Mouse (Mus musculus) adipocyte (in vitro differentiated cells): ENCODE data around the gene Cyb5b.
"Not testable (repeated sequence)": the region's sequence is repeated elsewhere in the genome, so short reads cannot be mapped to it uniquely, and the experiment has no call there.

ENCODE experiments used
- DNase-seq: peaks from one replicate; pipeline ENCODE4 v3.0.0-alpha.2; 2016; ENCODE audit warnings: low spot score

The Cyb5b gene

DNA sequence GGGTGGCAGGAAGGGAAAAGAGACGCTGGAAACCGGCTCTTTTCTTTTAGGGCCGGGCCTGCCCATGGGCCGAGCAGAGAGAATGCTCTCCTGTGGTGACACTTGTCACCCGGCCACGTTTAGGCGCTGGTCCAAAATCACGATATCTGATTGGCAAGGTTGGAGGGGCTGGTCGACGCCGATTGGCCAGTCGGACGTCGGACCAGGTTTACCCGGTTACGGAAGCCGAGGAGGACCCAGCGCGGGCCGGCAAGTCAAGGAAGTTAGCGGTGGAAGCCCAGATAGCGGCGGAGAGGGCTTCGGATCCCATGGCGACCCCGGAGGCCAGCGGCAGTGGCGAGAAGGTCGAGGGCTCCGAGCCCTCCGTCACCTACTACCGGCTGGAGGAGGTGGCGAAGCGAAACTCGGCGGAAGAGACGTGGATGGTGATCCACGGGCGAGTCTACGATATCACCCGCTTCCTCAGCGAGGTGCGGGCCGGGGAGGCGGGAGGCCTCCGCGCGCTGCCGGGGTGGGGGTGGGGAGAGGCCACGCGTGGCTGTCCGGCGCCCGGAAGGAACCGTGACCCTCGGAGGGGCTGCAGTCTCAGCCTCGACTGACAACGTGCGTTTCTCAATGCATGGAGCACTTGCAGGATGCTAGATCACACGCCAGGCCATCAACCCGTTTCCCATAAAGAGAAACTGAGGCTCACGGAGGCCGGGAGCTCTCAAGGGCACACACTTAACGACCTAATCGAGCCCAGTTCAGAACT lies at the start of gene Cyb5b:
Gene Cyb5b, plus strand, starts transcription at position 237 of the 754 bp plus-strand sequence.
- DNase-seq = peak; percentile 84

DNA sequence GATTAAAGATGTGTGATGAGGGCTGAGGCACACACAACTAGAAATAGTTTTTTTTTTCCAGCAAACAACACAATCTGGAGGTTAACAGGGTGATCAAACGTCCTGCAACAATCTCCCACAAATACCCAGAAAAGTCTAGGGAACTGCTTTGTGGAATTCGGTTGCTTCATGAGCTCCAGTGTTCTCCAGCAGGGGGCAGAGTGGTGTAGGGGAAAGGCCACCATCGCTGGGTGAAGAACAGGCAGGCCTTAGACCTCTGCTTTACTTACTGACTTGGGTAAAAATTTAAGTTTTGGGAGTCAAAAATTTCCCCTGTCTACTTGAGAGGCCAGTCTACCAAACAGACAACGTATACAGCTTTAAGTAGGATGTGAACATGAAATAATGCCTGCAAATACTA lies 45.9 kb upstream of the Cyb5b start:
- peak; percentile 94 for DNase-seq

DNA sequence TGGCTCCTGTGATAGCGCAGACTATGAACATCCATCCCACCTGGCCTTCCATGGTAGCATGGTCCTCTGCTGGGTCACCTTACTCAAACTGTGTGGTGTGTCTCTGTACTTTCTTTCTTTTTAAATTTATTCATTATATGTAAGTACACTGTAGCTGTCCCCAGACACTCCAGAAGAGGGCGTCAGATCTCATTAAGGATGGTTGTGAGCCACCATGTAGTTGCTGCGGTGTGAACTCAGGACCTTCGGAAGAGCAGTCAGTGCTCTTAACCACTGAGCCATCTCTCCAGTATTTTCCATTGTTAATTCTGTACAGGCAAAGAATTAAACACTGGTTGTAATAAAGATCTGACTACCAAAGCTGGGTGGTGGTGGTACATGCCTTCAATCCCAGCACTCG lies 42.4 kb upstream of the Cyb5b start:
- DNase-seq = not testable (repeated sequence)

DNA sequence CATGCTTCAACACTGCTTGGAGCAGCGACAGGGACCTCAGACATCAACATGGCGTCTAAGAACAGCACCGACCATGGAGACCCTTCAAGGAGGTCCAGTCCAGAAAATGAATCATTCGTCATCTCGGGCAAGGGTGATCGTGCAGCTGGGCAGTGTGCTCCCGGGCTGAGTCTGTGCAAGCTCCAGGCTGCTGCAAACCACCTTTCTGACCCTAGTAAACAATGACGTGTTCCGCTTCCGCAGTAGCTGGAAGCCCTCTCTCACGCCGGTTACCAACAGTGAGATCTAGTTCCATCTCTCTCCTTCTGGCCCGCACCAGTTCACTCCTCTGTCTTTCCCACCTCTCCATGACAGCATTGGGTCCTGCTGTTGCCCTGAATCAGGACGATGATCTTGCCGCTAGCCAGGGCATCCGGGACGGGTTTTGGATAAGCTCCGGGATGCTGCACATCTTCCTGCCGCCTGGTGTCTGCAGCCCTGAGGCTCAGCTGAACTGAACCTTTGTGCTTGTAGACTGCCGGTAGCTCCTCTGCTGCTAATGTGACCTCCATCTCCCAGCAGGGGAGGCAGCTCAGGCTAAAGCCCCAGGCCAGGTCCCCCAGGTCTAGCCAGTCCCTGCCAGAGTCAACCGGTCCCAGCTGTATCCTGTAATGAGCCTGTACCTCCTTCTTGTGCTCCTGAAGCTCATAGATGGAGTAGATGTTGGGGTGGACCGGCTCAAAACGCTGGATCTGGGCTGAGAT lies 41.3 kb upstream of the Cyb5b start:
- DNase-seq = no peak

GRCm38 (mm10) chr8:107109816-107110435 lies 40.5 kb upstream of the Cyb5b start:
- DNase-seq = no peak

DNA sequence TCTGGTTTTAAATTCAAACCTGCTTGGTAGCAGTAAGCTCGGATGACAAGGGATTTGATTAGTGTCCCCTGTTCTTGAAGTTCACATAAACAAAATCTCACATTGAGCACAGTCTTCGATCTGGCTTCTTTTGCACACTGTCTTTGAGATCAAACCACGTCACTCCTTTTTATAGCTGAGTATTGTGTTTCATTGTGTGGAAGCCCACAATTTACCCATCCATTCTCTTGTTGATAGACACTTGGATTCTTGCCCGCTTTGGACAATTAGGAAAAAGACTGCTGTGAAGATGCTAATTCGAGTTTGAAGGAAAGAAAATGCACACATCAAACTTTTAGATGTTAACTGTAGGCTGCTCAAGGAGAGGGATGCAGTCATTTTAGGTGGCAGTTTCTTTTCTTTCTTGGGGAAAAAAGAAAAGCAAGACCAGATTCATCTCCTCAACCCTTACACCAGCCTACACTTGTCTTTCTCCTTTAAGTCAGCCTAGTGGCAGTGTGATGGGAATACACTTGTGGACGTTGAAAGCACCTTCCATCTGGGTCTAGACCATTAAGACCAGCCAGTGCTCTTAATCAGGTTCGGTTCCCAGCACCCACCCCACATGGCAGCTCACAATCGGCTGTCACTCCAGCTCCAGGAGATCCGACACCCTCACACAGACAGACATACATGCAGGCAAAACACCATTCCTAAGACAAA lies 39.7 kb upstream of the Cyb5b start:
- DNase-seq = no peak

GRCm38 (mm10) chr8:107111340-107112105 lies 38.9 kb upstream of the Cyb5b start:
- DNase-seq = peak; percentile 88

DNA sequence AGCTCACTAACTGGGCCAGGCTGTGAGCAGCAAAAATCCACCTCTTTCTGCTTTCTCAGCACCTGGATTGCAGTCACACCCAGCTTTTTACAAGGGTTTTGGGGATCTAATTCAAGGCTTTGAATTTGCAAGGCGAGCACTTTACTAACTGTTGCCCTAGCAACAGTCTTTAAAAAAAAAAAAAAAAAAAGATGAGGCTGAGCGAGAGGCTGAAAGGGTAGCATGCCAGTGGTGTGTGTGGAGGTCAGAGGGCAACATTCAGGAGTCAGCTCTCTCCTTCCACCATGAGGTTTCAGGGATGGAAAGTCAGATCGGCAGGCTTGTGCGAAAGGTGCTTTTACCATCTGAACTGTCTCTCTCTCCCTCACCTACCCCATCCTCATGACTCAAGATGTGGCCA lies 37.2 kb upstream of the Cyb5b start:
- DNase-seq = no peak

GRCm38 (mm10) chr8:107114150-107115007 lies 36.1 kb upstream of the Cyb5b start:
- peak; percentile 59 for DNase-seq

GRCm38 (mm10) chr8:107115008-107115320 lies 35.5 kb upstream of the Cyb5b start:
- DNase-seq = no peak

- peak; percentile 89 for DNase-seq
These were observed 34.4 kb upstream of the Cyb5b start for GRCm38 (mm10) chr8:107116023-107116422.

DNA sequence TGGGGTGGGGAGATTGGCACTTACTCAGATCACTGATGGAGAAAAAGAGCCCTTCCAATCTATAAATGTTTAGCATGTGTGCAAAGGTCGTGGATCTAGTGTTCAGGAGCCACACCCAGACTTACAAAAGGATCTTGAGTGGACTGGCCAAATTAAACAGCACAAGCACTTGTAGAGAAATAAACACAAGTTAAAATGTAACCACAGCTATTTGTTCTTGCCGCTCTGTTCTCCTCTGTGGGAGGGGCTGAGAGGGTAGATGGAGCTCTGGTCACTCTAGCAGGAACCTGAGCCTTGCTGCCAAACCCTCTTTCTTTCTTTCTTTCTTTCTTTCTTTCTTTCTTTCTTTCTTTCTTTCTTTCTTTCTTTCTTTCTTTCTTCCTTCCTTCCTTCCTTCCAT lies 33.4 kb upstream of the Cyb5b start:
- no peak for DNase-seq

DNA sequence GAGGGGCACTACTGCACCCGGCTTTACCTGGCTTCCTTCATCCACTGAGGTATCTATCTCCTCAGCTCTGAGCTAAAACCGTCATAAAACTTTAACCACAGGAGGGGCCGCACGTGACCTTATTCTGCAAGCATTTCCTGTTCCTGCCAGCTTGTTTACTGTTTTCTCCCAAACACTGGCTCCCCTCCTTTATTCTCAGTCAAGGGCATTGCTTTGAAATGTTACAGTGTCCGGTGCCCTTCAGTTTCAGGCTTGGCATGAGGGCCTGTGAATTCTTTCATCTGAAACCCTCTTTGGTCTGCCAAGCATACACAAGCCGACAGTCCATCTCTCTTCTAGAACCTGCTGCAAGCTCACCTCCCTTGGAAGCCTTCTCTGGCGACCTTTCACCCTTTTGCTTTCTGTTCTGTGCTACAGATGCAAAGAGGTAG lies 31.6 kb upstream of the Cyb5b start:
- no peak for DNase-seq

DNA sequence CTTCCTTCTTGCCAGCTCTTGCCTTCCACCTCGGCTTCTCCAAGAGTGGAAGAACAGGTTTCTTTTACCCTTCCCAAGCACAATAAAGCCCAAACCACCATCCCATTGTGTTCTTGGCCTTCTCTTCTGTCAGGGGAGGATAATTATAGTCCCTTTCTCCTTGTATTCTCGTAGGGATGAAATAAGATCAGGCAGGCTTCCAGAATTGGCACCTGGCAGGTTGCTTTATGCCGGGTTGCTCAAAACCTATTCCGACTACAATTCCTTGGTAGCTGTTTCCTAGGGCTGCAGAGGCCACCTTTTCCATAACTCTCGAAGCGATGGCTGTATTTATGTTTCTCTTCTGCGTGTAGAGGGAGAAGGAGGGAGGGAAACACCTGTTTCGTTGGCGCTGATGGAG lies 31.0 kb upstream of the Cyb5b start:
- no peak for DNase-seq

GRCm38 (mm10) chr8:107120806-107121205 lies 29.6 kb upstream of the Cyb5b start:
- DNase-seq = no peak

DNA sequence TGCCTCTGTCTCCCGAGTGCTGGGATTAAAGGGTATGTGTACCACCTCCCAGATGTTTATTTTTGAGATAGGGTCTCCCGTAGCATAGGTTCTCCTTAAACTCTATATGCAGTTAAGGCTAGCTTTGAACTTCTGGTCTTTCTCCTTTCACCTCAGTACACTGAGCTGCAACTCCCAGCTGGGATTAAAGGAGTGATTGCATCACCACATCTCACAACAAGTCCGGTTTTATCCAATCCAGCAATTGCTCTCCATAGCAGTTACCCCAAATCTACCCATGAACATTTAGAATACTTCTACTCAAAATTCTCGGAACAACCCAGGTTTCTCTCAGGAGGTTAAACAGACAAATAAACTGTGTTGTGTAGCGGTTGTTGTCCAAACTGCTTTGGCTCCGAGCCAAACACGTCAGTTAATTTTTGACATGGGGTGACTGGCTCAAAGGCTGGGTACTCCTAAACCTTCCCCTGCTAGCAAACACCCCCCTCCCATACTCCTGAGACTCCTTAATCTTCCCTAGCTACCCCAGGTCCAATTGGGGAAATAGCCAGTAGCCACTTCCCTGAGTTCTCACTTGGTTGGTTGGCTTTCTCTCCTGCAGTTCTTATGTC lies 28.7 kb upstream of the Cyb5b start:
- peak; percentile 59 for DNase-seq

GRCm38 (mm10) chr8:107123063-107123614 lies 27.3 kb upstream of the Cyb5b start:
- no peak for DNase-seq

GRCm38 (mm10) chr8:107124343-107124742 lies 26.1 kb upstream of the Cyb5b start:
- DNase-seq = no peak

- DNase-seq = peak; percentile 96
These were observed 21.0 kb upstream of the Cyb5b start for GRCm38 (mm10) chr8:107129171-107130025.
